Mouse (Mus musculus): ENCODE measurements at regions not wholly inside any gene's neighbourhood (a gene's known extent, or its start where the extent isn't known, plus 50 kb on each side); places are given as distances from the start of the nearest gene placed in this dataset.

GRCm38 (mm10) chr15:25485372-25485771 lies 71.8 kb upstream of the Basp1 start:
- ATAC-seq (replicated peaks; ENCODE audit: low FRiP score, low read depth) (0 out of 2 replicates have a peak, but pooled peaks have one; percentile 33), DNase-seq (ENCODE audit: low spot score) (no peak)

GRCm38 (mm10) chr15:25486158-25486557 lies 72.6 kb upstream of the Basp1 start:
- 81% methylated on average over 7 of the region's 7 CpGs for WGBS
- H3K9ac ChIP-seq (ENCODE audit: low read depth, low read length): no peak overlapping the region
- no peak overlapping the region for H3K4me3 ChIP-seq (replicated peaks; ENCODE audit: low read depth, low read length)
- peak; percentile 83 for DNase-seq (ENCODE audit: low spot score)
- ATAC-seq (replicated peaks; ENCODE audit: low FRiP score, low read depth): 0 out of 2 replicates have a peak, but pooled peaks have one; percentile 46
- no peaks in the 10 kb centered on the region for H3K4me1 ChIP-seq (replicated peaks; ENCODE audit: insufficient read depth, low read length)
- H3K27me3 ChIP-seq (ENCODE audit: insufficient read depth, low read length): no peaks in the 10 kb centered on the region
- no peaks in the 10 kb centered on the region for H3K36me3 ChIP-seq (ENCODE audit: insufficient read depth, low read length)
- H3K9me3 ChIP-seq (replicated peaks; ENCODE audit: low read length): no peaks in the 10 kb centered on the region
- TF ChIP-seq CTCF (IDR thresholded peaks at IDR 0.05; ENCODE audit: low read depth): peak; percentile 74
- H3K4me2 ChIP-seq (ENCODE audit: low read length): no peak overlapping the region
- no peak overlapping the region for H3K27ac ChIP-seq

More at GRCm38 (mm10) chr15:25485372-25485771, 71.8 kb upstream of the Basp1 start:
- TF ChIP-seq CTCF (IDR thresholded peaks at IDR 0.05; ENCODE audit: low read depth): no peak
- Histone ChIP-seq H3K36me3 (ENCODE audit: insufficient read depth, low read length) (no peaks in the 10 kb centered on the region), H3K4me2 (ENCODE audit: low read length) (no peak overlapping the region), H3K27me3 (ENCODE audit: insufficient read depth, low read length) (no peaks in the 10 kb centered on the region), H3K4me1 (replicated peaks; ENCODE audit: insufficient read depth, low read length) (no peaks in the 10 kb centered on the region), H3K9me3 (replicated peaks; ENCODE audit: low read length) (no peaks in the 10 kb centered on the region), H3K4me3 (replicated peaks; ENCODE audit: low read depth, low read length) (no peak overlapping the region), H3K9ac (ENCODE audit: low read depth, low read length) (no peak overlapping the region), H3K27ac (no peak overlapping the region)
- 54% methylated on average over 9 of the region's 9 CpGs for WGBS

- no peaks in the 10 kb centered on the region for H3K27me3 ChIP-seq (ENCODE audit: insufficient read depth, low read length)
- H3K9me3 ChIP-seq (replicated peaks; ENCODE audit: low read length): no peaks in the 10 kb centered on the region
- H3K27ac ChIP-seq: no peak overlapping the region
- H3K36me3 ChIP-seq (ENCODE audit: insufficient read depth, low read length): no peaks in the 10 kb centered on the region
- TF ChIP-seq CTCF (IDR thresholded peaks at IDR 0.05; ENCODE audit: low read depth): no peak
- no peak overlapping the region for H3K4me2 ChIP-seq (ENCODE audit: low read length)
- DNase-seq (ENCODE audit: low spot score) (no peak), ATAC-seq (replicated peaks; ENCODE audit: low FRiP score, low read depth) (no peak)
- WGBS: 54% methylated on average over 6 of the region's 6 CpGs
- H3K4me1 ChIP-seq (replicated peaks; ENCODE audit: insufficient read depth, low read length): no peaks in the 10 kb centered on the region
- H3K9ac ChIP-seq (ENCODE audit: low read depth, low read length): no peak overlapping the region
- H3K4me3 ChIP-seq (replicated peaks; ENCODE audit: low read depth, low read length): no peak overlapping the region
Observed at GRCm38 (mm10) chr15:25489804-25490203, 76.2 kb upstream of the Basp1 start.

GRCm38 (mm10) chr15:25492161-25492746 lies 78.7 kb upstream of the Basp1 start:
- no peak overlapping the region for H3K9ac ChIP-seq (ENCODE audit: low read depth, low read length)
- H3K27me3 ChIP-seq (ENCODE audit: insufficient read depth, low read length): no peaks in the 10 kb centered on the region
- 34% methylated on average over 5 of the region's 5 CpGs for WGBS
- no peak overlapping the region for H3K4me3 ChIP-seq (replicated peaks; ENCODE audit: low read depth, low read length)
- H3K9me3 ChIP-seq (replicated peaks; ENCODE audit: low read length): no peaks in the 10 kb centered on the region
- DNase-seq (ENCODE audit: low spot score): no peak
- H3K4me2 ChIP-seq (ENCODE audit: low read length): no peak overlapping the region
- no peak for ATAC-seq (replicated peaks; ENCODE audit: low FRiP score, low read depth)
- no peaks in the 10 kb centered on the region for H3K36me3 ChIP-seq (ENCODE audit: insufficient read depth, low read length)
- H3K4me1 ChIP-seq (replicated peaks; ENCODE audit: insufficient read depth, low read length): no peaks in the 10 kb centered on the region
- TF ChIP-seq CTCF (IDR thresholded peaks at IDR 0.05; ENCODE audit: low read depth): no peak
- no peak overlapping the region for H3K27ac ChIP-seq

GRCm38 (mm10) chr15:25494687-25495299 lies 81.2 kb upstream of the Basp1 start:
- Histone ChIP-seq H3K27me3 (ENCODE audit: insufficient read depth, low read length) (no peaks in the 10 kb centered on the region), H3K9ac (ENCODE audit: low read depth, low read length) (no peak overlapping the region), H3K36me3 (ENCODE audit: insufficient read depth, low read length) (no peaks in the 10 kb centered on the region), H3K27ac (no peak overlapping the region), H3K9me3 (replicated peaks; ENCODE audit: low read length) (no peaks in the 10 kb centered on the region), H3K4me3 (replicated peaks; ENCODE audit: low read depth, low read length) (no peak overlapping the region), H3K4me2 (ENCODE audit: low read length) (no peak overlapping the region), H3K4me1 (replicated peaks; ENCODE audit: insufficient read depth, low read length) (no peaks in the 10 kb centered on the region)
- TF ChIP-seq CTCF (IDR thresholded peaks at IDR 0.05; ENCODE audit: low read depth): no peak
- DNase-seq (ENCODE audit: low spot score) (no peak), ATAC-seq (replicated peaks; ENCODE audit: low FRiP score, low read depth) (peak; percentile 59; the same call in 1 of the 2 replicates)
- WGBS: 66% methylated on average over 8 of the region's 8 CpGs

GRCm38 (mm10) chr15:25495926-25496644 lies 82.5 kb upstream of the Basp1 start:
- H3K4me2 ChIP-seq (ENCODE audit: low read length): no peak overlapping the region
- no peak overlapping the region for H3K9ac ChIP-seq (ENCODE audit: low read depth, low read length)
- H3K9me3 ChIP-seq (replicated peaks; ENCODE audit: low read length): no peaks in the 10 kb centered on the region
- peak; percentile 36; the same call in 1 of the 2 replicates for TF ChIP-seq CTCF (IDR thresholded peaks at IDR 0.05; ENCODE audit: low read depth)
- 25% methylated on average over 7 of the region's 7 CpGs for WGBS
- H3K27ac ChIP-seq: no peak overlapping the region
- DNase-seq (ENCODE audit: low spot score): peak; percentile 33
- no peaks in the 10 kb centered on the region for H3K27me3 ChIP-seq (ENCODE audit: insufficient read depth, low read length)
- no peaks in the 10 kb centered on the region for H3K36me3 ChIP-seq (ENCODE audit: insufficient read depth, low read length)
- H3K4me1 ChIP-seq (replicated peaks; ENCODE audit: insufficient read depth, low read length): no peaks in the 10 kb centered on the region
- no peak for ATAC-seq (replicated peaks; ENCODE audit: low FRiP score, low read depth)
- no peak overlapping the region for H3K4me3 ChIP-seq (replicated peaks; ENCODE audit: low read depth, low read length)

Data from kidney, postnatal 0 days (tissue).